Mouse (Mus musculus) liver, adult 2 months (tissue): Measurements from ENCODE around the gene 4921524J17Rik. TPM values are rescaled to one million over a fixed set of nuclear protein-coding genes. Genes with fewer than 3 reads are reported as not detected.

ENCODE experiments used
- DNase-seq: peaks from one replicate; pipeline ENCODE4 v3.0.0-alpha.2; 2011; ENCODE audit warnings: low read depth, low spot score; ENCODE audit errors: extremely low read depth
- H3K27ac ChIP-seq: fragments of 200-500 bp; replicated peaks from 2 replicates; pipeline ENCODE4 v1.5.1; 2012; ENCODE audit warnings: low read depth, mild to moderate bottlenecking, control low read depth, inconsistent platforms, low read length; ENCODE audit not compliant: insufficient read depth
- H3K27me3 ChIP-seq: fragments of 200-500 bp; 2 replicates; pipeline ENCODE4 v1.6.1; 2012; ENCODE audit warnings: mild to moderate bottlenecking, moderate library complexity, low read length, inconsistent platforms; ENCODE audit not compliant: control insufficient read depth, insufficient read depth
- H3K36me3 ChIP-seq: fragments of 200-500 bp; 2 replicates; pipeline ENCODE4 v1.6.1; 2012; ENCODE audit warnings: low read length, inconsistent platforms; ENCODE audit not compliant: control insufficient read depth, insufficient read depth
- H3K4me1 ChIP-seq: fragments of 200-500 bp; 2 replicates; pipeline ENCODE4 v1.6.1; 2011; ENCODE audit warnings: low read length; ENCODE audit not compliant: control insufficient read depth, insufficient read depth
- H3K4me3 ChIP-seq: fragments of 200-500 bp; 2 replicates; pipeline ENCODE4 v1.5.1; 2011; ENCODE audit warnings: low read depth, mild to moderate bottlenecking, control low read depth, low read length, moderate library complexity; ENCODE audit not compliant: insufficient read depth
- H3K79me2 ChIP-seq: fragments of 200-500 bp; 2 replicates; pipeline ENCODE4 v1.6.1; 2012; ENCODE audit warnings: inconsistent platforms, mild to moderate bottlenecking, low read length, moderate library complexity; ENCODE audit not compliant: control insufficient read depth, insufficient read depth
- H3K9ac ChIP-seq: fragments of 200-500 bp; 2 replicates; pipeline ENCODE4 v1.6.1; 2012; ENCODE audit warnings: low read depth, mild to moderate bottlenecking, control low read depth, inconsistent platforms, low read length
- CTCF ChIP-seq: fragments of 200-500 bp; IDR thresholded peaks from 2 replicates; pipeline ENCODE4 v1.5.1; 2011; ENCODE audit warnings: low read depth, low read length, control low read depth
- POLR2A ChIP-seq: fragments of 200-500 bp; IDR thresholded peaks from 2 replicates; pipeline ENCODE4 v1.6.1; 2011; ENCODE audit warnings: low read length, control low read depth; ENCODE audit not compliant: insufficient read depth; ENCODE audit errors: extremely low read depth
- WGBS: fragments of 180-500 bp; shearing (Covaris S2); methylation state at CpG from one replicate; pipeline ENCODE4 v1.1.7; 2018; 5-methylcytosine and 5-hydroxymethylcytosine counted together
- polyA plus RNA-seq: library from polyadenylated mRNA; depleted of rRNA; stranded (reverse); fragments of >200 nt; gene quantifications from 2 replicates; pipeline ENCODE4 v1.2.3, GENCODE M21; 2012
- total RNA-seq: library from RNA; depleted of rRNA; stranded (reverse); fragments of >200 nt; gene quantifications from 2 replicates; pipeline ENCODE4 v1.2.3, GENCODE M21; 2014

The 4921524J17Rik gene
- total and polyA plus RNA-seq, 2 experiments = 2.9 to 8.6 TPM

DNA sequence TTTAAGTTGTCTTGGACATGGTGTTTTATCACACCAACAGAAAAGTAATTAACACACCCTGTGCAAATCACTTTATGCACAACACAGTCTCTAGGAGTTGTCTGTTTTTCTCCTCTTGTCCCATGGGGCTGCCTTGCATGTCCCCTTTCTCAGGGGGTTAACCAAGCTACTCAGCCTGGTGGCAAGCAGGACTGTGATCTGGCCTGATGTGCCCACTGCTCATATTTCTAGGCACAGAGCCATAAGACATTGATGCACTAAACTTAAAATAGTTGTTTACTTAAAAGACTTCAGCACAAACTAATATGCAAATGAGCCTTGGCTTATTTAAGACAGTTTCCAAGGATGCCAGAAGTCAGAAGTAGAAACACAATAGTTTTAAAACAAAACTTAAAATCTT is 31.7 kb upstream of the 4921524J17Rik start:
- Histone ChIP-seq H3K4me3 (no peak overlapping the region), H3K4me1 (peaks cover 12% of the 10 kb centered on the region), H3K27me3 (no peaks in the 10 kb centered on the region), H3K9ac (no peak overlapping the region), H3K79me2 (no peaks in the 10 kb centered on the region), H3K27ac (no peak overlapping the region), H3K36me3 (no peaks in the 10 kb centered on the region)
- no peak for TF ChIP-seq POLR2A
- no peak for TF ChIP-seq CTCF
- no peak for DNase-seq

DNA sequence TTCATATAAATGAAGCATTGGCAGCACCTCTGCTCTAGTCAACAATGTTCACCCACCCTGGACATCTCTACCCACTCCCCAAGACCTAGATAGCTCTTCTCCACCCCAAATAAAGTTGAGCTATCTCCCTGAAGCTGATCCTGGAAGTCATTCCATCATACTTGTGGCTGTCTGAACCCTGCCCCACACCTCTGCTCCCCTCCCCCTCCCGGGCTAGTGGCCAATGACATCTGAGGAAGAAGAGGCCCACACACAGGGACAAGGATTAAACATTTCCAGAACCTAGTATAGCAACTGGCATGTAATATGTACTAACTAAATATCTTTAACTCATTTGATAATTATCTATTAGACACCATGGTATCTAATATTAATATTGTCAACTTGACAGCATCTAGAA is 29.8 kb upstream of the 4921524J17Rik start:
- H3K4me1 ChIP-seq = peaks cover 12% of the 10 kb centered on the region
- no peaks in the 10 kb centered on the region for H3K36me3 ChIP-seq
- TF ChIP-seq POLR2A (no peak), CTCF (no peak)
- no peak overlapping the region for H3K9ac ChIP-seq
- no peaks in the 10 kb centered on the region for H3K79me2 ChIP-seq
- no peaks in the 10 kb centered on the region for H3K27me3 ChIP-seq
- WGBS = 31% methylated on average over 1 of the region's 1 CpGs
- H3K4me3 ChIP-seq = no peak overlapping the region
- peak; percentile 72 for DNase-seq
- peak overlapping the region; percentile 31; the same call in 1 of the 2 replicates for H3K27ac ChIP-seq

DNA sequence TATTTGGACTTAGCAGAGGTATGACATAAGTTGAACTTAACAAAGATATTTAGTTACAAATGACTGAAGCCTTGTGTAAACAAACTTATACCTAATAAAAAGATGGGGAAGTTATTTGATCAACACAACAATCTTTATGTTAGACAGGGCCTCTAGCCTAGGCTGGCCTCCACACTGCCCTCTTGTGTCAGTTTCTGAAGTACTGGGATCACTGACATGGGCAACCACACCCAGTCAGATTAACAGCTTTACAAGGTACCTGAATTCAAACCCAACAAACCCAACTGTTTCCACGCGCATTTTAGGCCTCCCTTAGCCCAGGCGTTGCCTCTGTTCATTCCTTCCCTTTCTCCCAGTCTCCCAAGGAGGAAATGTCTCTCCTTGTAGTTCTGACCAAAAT is 28.7 kb upstream of the 4921524J17Rik start:
- H3K27ac ChIP-seq = no peak overlapping the region; the same call in 1 of the 2 replicates
- H3K9ac ChIP-seq = no peak overlapping the region
- no peak overlapping the region for H3K4me3 ChIP-seq
- peak; percentile 45 for DNase-seq
- H3K36me3 ChIP-seq = no peaks in the 10 kb centered on the region
- H3K79me2 ChIP-seq = no peaks in the 10 kb centered on the region
- no peaks in the 10 kb centered on the region for H3K27me3 ChIP-seq
- 91% methylated on average over 3 of the region's 3 CpGs for whole genome bisulfite sequencing
- TF ChIP-seq CTCF (peak; percentile 58; the same call in 1 of the 2 replicates), POLR2A (no peak)
- peaks cover 12% of the 10 kb centered on the region for H3K4me1 ChIP-seq

DNA sequence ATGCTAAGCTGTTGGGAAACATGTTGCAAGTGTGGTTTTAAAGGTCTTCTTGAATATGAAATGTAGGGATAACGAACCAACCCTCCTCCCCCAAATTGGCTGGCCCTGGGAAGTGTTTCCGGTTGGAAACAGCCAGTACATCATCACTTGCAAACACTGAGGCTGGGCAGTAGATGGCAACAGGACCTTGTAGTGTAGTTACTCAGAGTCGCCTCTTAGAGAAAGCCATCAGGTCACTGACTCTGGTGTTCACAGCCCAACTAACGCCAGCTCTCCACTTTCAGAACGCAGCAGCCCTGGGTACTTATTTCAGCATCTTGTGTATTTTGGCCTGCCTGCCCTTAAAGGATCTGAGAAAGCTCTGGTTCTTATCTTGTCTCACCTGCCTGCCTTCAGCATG is 28.2 kb upstream of the 4921524J17Rik start:
- TF ChIP-seq CTCF = peak; percentile 55
- TF ChIP-seq POLR2A = no peak
- peak overlapping the region; percentile 11; the same call in 1 of the 2 replicates for H3K27ac ChIP-seq
- WGBS = 10% methylated on average over 5 of the region's 5 CpGs
- peak; percentile 85 for DNase-seq
- H3K36me3 ChIP-seq = no peaks in the 10 kb centered on the region
- no peak overlapping the region for H3K9ac ChIP-seq
- no peaks in the 10 kb centered on the region for H3K79me2 ChIP-seq
- H3K4me3 ChIP-seq = no peak overlapping the region
- H3K4me1 ChIP-seq = peaks cover 9% of the 10 kb centered on the region
- H3K27me3 ChIP-seq = no peaks in the 10 kb centered on the region

DNA sequence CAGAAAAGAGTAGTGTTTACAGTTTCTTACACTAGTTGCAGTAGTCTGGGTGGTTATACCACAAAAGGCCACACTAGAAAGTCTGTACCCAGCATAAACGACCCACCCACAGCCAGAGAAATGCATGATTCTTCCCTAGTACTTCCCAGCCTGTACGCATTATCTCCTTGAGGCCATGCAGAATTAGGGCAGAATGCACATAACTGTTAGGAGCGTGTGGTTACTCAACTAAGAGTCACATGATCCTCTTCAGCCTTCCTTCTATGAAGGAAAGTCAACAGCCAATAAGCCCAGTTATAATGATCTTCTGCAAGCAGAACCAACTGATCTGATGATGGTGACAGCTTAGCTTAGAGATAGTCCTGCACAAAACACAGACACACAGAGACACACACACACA is 26.9 kb upstream of the 4921524J17Rik start:
- H3K27me3 ChIP-seq = no peaks in the 10 kb centered on the region
- no peak overlapping the region for H3K9ac ChIP-seq
- DNase-seq = no peak
- H3K27ac ChIP-seq = no peak overlapping the region
- no peak overlapping the region for H3K4me3 ChIP-seq
- 54% methylated on average over 3 of the region's 3 CpGs for WGBS
- no peaks in the 10 kb centered on the region for H3K36me3 ChIP-seq
- H3K4me1 ChIP-seq = peaks cover 9% of the 10 kb centered on the region
- no peaks in the 10 kb centered on the region for H3K79me2 ChIP-seq
- no peak for TF ChIP-seq POLR2A
- TF ChIP-seq CTCF = no peak

DNA sequence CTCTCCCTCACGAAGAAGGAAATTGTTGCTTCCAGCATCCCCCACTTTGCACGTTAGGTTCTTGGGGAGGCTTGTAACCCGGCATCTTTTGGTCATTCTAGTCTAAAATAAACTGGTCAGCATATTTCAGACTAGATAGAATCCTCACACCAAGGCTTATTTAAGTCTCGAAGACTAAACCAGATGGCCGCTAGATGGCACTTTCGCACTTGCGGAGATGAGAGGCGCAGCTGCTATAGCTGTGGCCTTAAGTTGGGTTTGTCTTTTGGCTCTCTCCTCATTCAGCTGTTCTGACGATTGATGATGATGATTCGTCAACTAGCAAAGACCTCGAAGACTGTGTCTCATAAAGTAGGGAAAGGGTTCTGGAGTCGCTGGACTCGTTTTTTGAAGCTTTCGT is 23.9 kb upstream of the 4921524J17Rik start:
- no peaks in the 10 kb centered on the region for H3K36me3 ChIP-seq
- 16% methylated on average over 14 of the region's 14 CpGs for WGBS
- H3K27ac ChIP-seq = no peak overlapping the region
- no peak overlapping the region for H3K9ac ChIP-seq
- no peaks in the 10 kb centered on the region for H3K27me3 ChIP-seq
- no peak overlapping the region for H3K4me3 ChIP-seq
- TF ChIP-seq POLR2A = no peak
- TF ChIP-seq CTCF = peak; percentile 83
- DNase-seq = peak; percentile 77
- H3K79me2 ChIP-seq = no peaks in the 10 kb centered on the region
- peaks cover 4% of the 10 kb centered on the region for H3K4me1 ChIP-seq
